Mouse (Mus musculus): Measurements from ENCODE around the gene Arsg.
"Not testable (repeated sequence)": the region's sequence is repeated elsewhere in the genome, so short reads cannot be mapped to it uniquely, and the experiment has no call there.

Gene Arsg

GRCm38 (mm10) chr11:109470170-109470569 is 3.0 kb upstream of the Arsg start:
- no peak for DNase-seq (ENCODE audit: low spot score)

- DNase-seq (ENCODE audit: low spot score), result peak; percentile 49
These were observed 2.0 kb upstream of the Arsg start for GRCm38 (mm10) chr11:109470921-109471861.

- DNase-seq (ENCODE audit: low spot score), result peak; percentile 70
These were observed 943 bp upstream of the Arsg start for GRCm38 (mm10) chr11:109472171-109472691.

- DNase-seq (ENCODE audit: low spot score), result no peak
These were observed 378 bp upstream of the Arsg start for GRCm38 (mm10) chr11:109472821-109473170.

GRCm38 (mm10) chr11:109474086-109474742 is 1.0 kb downstream of the Arsg start:
- peak; percentile 79 for DNase-seq (ENCODE audit: low spot score)

GRCm38 (mm10) chr11:109474836-109475235 is 1.7 kb downstream of the Arsg start:
- no peak for DNase-seq (ENCODE audit: low spot score)

- DNase-seq (ENCODE audit: low spot score), result no peak
These were observed 2.5 kb downstream of the Arsg start for GRCm38 (mm10) chr11:109475717-109476116.

GRCm38 (mm10) chr11:109476241-109476640 is 3.1 kb downstream of the Arsg start:
- peak; percentile 73 for DNase-seq (ENCODE audit: low spot score)

- DNase-seq (ENCODE audit: low spot score), result no peak
These were observed 3.5 kb downstream of the Arsg start for GRCm38 (mm10) chr11:109476653-109477052.

- DNase-seq (ENCODE audit: low spot score), result no peak
These were observed 4.6 kb downstream of the Arsg start for GRCm38 (mm10) chr11:109477606-109478380.

GRCm38 (mm10) chr11:109479575-109480285 is 6.6 kb downstream of the Arsg start:
- no peak for DNase-seq (ENCODE audit: low spot score)

- DNase-seq (ENCODE audit: low spot score), result no peak
These were observed 7.3 kb downstream of the Arsg start for GRCm38 (mm10) chr11:109480440-109480839.

GRCm38 (mm10) chr11:109485398-109486045 is 12.3 kb downstream of the Arsg start:
- DNase-seq (ENCODE audit: low spot score), result peak; percentile 27

- DNase-seq (ENCODE audit: low spot score), result no peak
These were observed 13.9 kb downstream of the Arsg start for GRCm38 (mm10) chr11:109487111-109487510.

GRCm38 (mm10) chr11:109487991-109488684 is 15.0 kb downstream of the Arsg start:
- no peak for DNase-seq (ENCODE audit: low spot score)

GRCm38 (mm10) chr11:109489763-109490162 is 16.6 kb downstream of the Arsg start:
- no peak for DNase-seq (ENCODE audit: low spot score)

- no peak for DNase-seq (ENCODE audit: low spot score)
These were observed 18.7 kb downstream of the Arsg start for GRCm38 (mm10) chr11:109491844-109492243.

GRCm38 (mm10) chr11:109492847-109493464 is 19.8 kb downstream of the Arsg start:
- DNase-seq (ENCODE audit: low spot score), result not testable (repeated sequence)

- DNase-seq (ENCODE audit: low spot score), result peak; percentile 47
These were observed 22.0 kb downstream of the Arsg start for GRCm38 (mm10) chr11:109494890-109495770.

All from embryo, embryonic 10.5 days (tissue).